Mouse (Mus musculus): ENCODE results near the gene Cmah. TPM values are rescaled to one million over a fixed set of nuclear protein-coding genes. Genes with fewer than 3 reads are reported as not detected.
A peak's percentile ranks its signal among the peaks of the same experiment; 100 is the strongest.

The Cmah gene
- polyA plus RNA-seq, 1 experiment from 2014 or later = 0.13 TPM

GRCm38 (mm10) chr13:24466027-24466426 lies 138.8 kb downstream of the Cmah start:
- H3K27ac ChIP-seq = no peak overlapping the region

GRCm38 (mm10) chr13:24467806-24468205 lies 140.6 kb downstream of the Cmah start:
- Histone ChIP-seq H3K27ac (no peak overlapping the region), H3K4me3 (no peak overlapping the region), H3K27me3 (no peaks in the 10 kb centered on the region), H3K4me1 (no peaks in the 10 kb centered on the region), H3K9me3 (replicated peaks) (no peaks in the 10 kb centered on the region), H3K4me2 (no peak overlapping the region), H3K36me3 (ENCODE audit: poor library complexity, severe bottlenecking) (no peaks in the 10 kb centered on the region), H3K9ac (no peak overlapping the region)
- no peak for ATAC-seq
- 92% methylated on average over 4 of the region's 4 CpGs for WGBS

More at GRCm38 (mm10) chr13:24466027-24466426, 138.8 kb downstream of the Cmah start:
- WGBS = 94% methylated on average over 9 of the region's 9 CpGs
- H3K9me3 ChIP-seq (replicated peaks) = no peaks in the 10 kb centered on the region
- no peak overlapping the region for H3K4me2 ChIP-seq
- no peaks in the 10 kb centered on the region for H3K4me1 ChIP-seq
- no peaks in the 10 kb centered on the region for H3K36me3 ChIP-seq (ENCODE audit: poor library complexity, severe bottlenecking)
- no peaks in the 10 kb centered on the region for H3K27me3 ChIP-seq
- no peak overlapping the region for H3K9ac ChIP-seq
- H3K4me3 ChIP-seq = no peak overlapping the region
- no peak for ATAC-seq

- WGBS = 83% methylated on average over 5 of the region's 5 CpGs
- Histone ChIP-seq H3K4me3 (no peak overlapping the region), H3K4me1 (no peaks in the 10 kb centered on the region), H3K27me3 (no peaks in the 10 kb centered on the region), H3K27ac (no peak overlapping the region), H3K9me3 (replicated peaks) (no peaks in the 10 kb centered on the region), H3K36me3 (ENCODE audit: poor library complexity, severe bottlenecking) (no peaks in the 10 kb centered on the region), H3K4me2 (no peak overlapping the region), H3K9ac (no peak overlapping the region)
- ATAC-seq = no peak
Observed at GRCm38 (mm10) chr13:24477564-24477963, 150.4 kb downstream of the Cmah start.

- Histone ChIP-seq H3K4me3 (no peak overlapping the region), H3K9me3 (replicated peaks) (no peaks in the 10 kb centered on the region), H3K36me3 (ENCODE audit: poor library complexity, severe bottlenecking) (no peaks in the 10 kb centered on the region), H3K27ac (no peak overlapping the region), H3K9ac (no peak overlapping the region), H3K4me1 (no peaks in the 10 kb centered on the region), H3K4me2 (no peak overlapping the region), H3K27me3 (no peaks in the 10 kb centered on the region)
- no peak for ATAC-seq
- WGBS = 93% methylated on average over 2 of the region's 2 CpGs
Observed at GRCm38 (mm10) chr13:24479516-24479915, 152.3 kb downstream of the Cmah start.

- H3K4me1 ChIP-seq = no peaks in the 10 kb centered on the region
- no peak overlapping the region for H3K27ac ChIP-seq
- 86% methylated on average over 6 of the region's 6 CpGs for WGBS
- no peak overlapping the region for H3K9ac ChIP-seq
- no peak overlapping the region for H3K4me2 ChIP-seq
- H3K27me3 ChIP-seq = no peaks in the 10 kb centered on the region
- no peaks in the 10 kb centered on the region for H3K36me3 ChIP-seq (ENCODE audit: poor library complexity, severe bottlenecking)
- H3K9me3 ChIP-seq (replicated peaks) = no peaks in the 10 kb centered on the region
- no peak overlapping the region for H3K4me3 ChIP-seq
- ATAC-seq = no peak
Observed at GRCm38 (mm10) chr13:24480824-24481223, 153.6 kb downstream of the Cmah start.

- H3K9me3 ChIP-seq (replicated peaks) = no peaks in the 10 kb centered on the region
- peak; percentile 95 for ATAC-seq
- no peaks in the 10 kb centered on the region for H3K4me1 ChIP-seq
- H3K4me3 ChIP-seq = no peak overlapping the region
- no peak overlapping the region for H3K9ac ChIP-seq
- 65% methylated on average over 10 of the region's 10 CpGs for WGBS
- no peak overlapping the region for H3K27ac ChIP-seq
- H3K27me3 ChIP-seq = no peaks in the 10 kb centered on the region
- H3K4me2 ChIP-seq = no peak overlapping the region
- no peaks in the 10 kb centered on the region for H3K36me3 ChIP-seq (ENCODE audit: poor library complexity, severe bottlenecking)
Observed at GRCm38 (mm10) chr13:24481615-24482295, 154.6 kb downstream of the Cmah start.

- Histone ChIP-seq H3K36me3 (ENCODE audit: poor library complexity, severe bottlenecking) (no peaks in the 10 kb centered on the region), H3K27me3 (no peaks in the 10 kb centered on the region), H3K4me3 (no peak overlapping the region), H3K4me1 (no peaks in the 10 kb centered on the region), H3K27ac (no peak overlapping the region), H3K9me3 (replicated peaks) (no peaks in the 10 kb centered on the region), H3K9ac (no peak overlapping the region), H3K4me2 (no peak overlapping the region)
- ATAC-seq = no peak
- 97% methylated on average over 3 of the region's 3 CpGs for WGBS
Observed at GRCm38 (mm10) chr13:24483691-24484090, 156.5 kb downstream of the Cmah start.

GRCm38 (mm10) chr13:24484811-24485210 lies 157.6 kb downstream of the Cmah start:
- no peaks in the 10 kb centered on the region for H3K4me1 ChIP-seq
- no peaks in the 10 kb centered on the region for H3K9me3 ChIP-seq (replicated peaks)
- no peak overlapping the region for H3K4me3 ChIP-seq
- no peak overlapping the region for H3K4me2 ChIP-seq
- H3K9ac ChIP-seq = no peak overlapping the region
- H3K27me3 ChIP-seq = no peaks in the 10 kb centered on the region
- H3K27ac ChIP-seq = no peak overlapping the region
- ATAC-seq = no peak
- 90% methylated on average over 3 of the region's 3 CpGs for WGBS
- no peaks in the 10 kb centered on the region for H3K36me3 ChIP-seq (ENCODE audit: poor library complexity, severe bottlenecking)

GRCm38 (mm10) chr13:24485964-24486363 lies 158.8 kb downstream of the Cmah start:
- Histone ChIP-seq H3K9me3 (replicated peaks) (no peaks in the 10 kb centered on the region), H3K4me1 (no peaks in the 10 kb centered on the region), H3K36me3 (ENCODE audit: poor library complexity, severe bottlenecking) (no peaks in the 10 kb centered on the region), H3K27me3 (no peaks in the 10 kb centered on the region), H3K9ac (no peak overlapping the region), H3K27ac (no peak overlapping the region), H3K4me2 (no peak overlapping the region), H3K4me3 (no peak overlapping the region)
- ATAC-seq = no peak
- 81% methylated on average over 9 of the region's 9 CpGs for WGBS

GRCm38 (mm10) chr13:24486403-24486802 lies 159.2 kb downstream of the Cmah start:
- WGBS = 85% methylated on average over 6 of the region's 6 CpGs
- Histone ChIP-seq H3K9me3 (replicated peaks) (no peaks in the 10 kb centered on the region), H3K4me1 (no peaks in the 10 kb centered on the region), H3K27me3 (no peaks in the 10 kb centered on the region), H3K27ac (no peak overlapping the region), H3K9ac (no peak overlapping the region), H3K4me2 (no peak overlapping the region), H3K4me3 (no peak overlapping the region), H3K36me3 (ENCODE audit: poor library complexity, severe bottlenecking) (no peaks in the 10 kb centered on the region)
- ATAC-seq = no peak

- Histone ChIP-seq H3K4me1 (no peaks in the 10 kb centered on the region), H3K9ac (no peak overlapping the region), H3K27me3 (no peaks in the 10 kb centered on the region), H3K4me3 (no peak overlapping the region), H3K36me3 (ENCODE audit: poor library complexity, severe bottlenecking) (no peaks in the 10 kb centered on the region), H3K9me3 (replicated peaks) (no peaks in the 10 kb centered on the region), H3K4me2 (no peak overlapping the region), H3K27ac (no peak overlapping the region)
- ATAC-seq = no peak
- 90% methylated on average over 5 of the region's 5 CpGs for WGBS
Observed at GRCm38 (mm10) chr13:24487061-24487460, 159.9 kb downstream of the Cmah start.

GRCm38 (mm10) chr13:24487546-24487945 lies 160.3 kb downstream of the Cmah start:
- ATAC-seq = no peak
- Histone ChIP-seq H3K9me3 (replicated peaks) (no peaks in the 10 kb centered on the region), H3K27me3 (no peaks in the 10 kb centered on the region), H3K4me1 (no peaks in the 10 kb centered on the region), H3K9ac (no peak overlapping the region), H3K36me3 (ENCODE audit: poor library complexity, severe bottlenecking) (no peaks in the 10 kb centered on the region), H3K27ac (no peak overlapping the region), H3K4me2 (no peak overlapping the region), H3K4me3 (no peak overlapping the region)
- 92% methylated on average over 5 of the region's 5 CpGs for WGBS

- WGBS = 93% methylated on average over 4 of the region's 4 CpGs
- H3K4me3 ChIP-seq = no peak overlapping the region
- no peak overlapping the region for H3K9ac ChIP-seq
- H3K27me3 ChIP-seq = no peaks in the 10 kb centered on the region
- no peak overlapping the region for H3K27ac ChIP-seq
- no peak for ATAC-seq
- no peaks in the 10 kb centered on the region for H3K9me3 ChIP-seq (replicated peaks)
- no peaks in the 10 kb centered on the region for H3K4me1 ChIP-seq
- no peaks in the 10 kb centered on the region for H3K36me3 ChIP-seq (ENCODE audit: poor library complexity, severe bottlenecking)
- no peak overlapping the region for H3K4me2 ChIP-seq
Observed at GRCm38 (mm10) chr13:24488526-24489070, 161.4 kb downstream of the Cmah start.
